Mouse (Mus musculus): ENCODE results near the gene Anapc11. TPM values are rescaled to one million over a fixed set of nuclear protein-coding genes. Genes with fewer than 3 reads are reported as not detected.

The Anapc11 gene
- polyA plus RNA-seq, 1 experiment from 2014 or later: 195 TPM

DNA sequence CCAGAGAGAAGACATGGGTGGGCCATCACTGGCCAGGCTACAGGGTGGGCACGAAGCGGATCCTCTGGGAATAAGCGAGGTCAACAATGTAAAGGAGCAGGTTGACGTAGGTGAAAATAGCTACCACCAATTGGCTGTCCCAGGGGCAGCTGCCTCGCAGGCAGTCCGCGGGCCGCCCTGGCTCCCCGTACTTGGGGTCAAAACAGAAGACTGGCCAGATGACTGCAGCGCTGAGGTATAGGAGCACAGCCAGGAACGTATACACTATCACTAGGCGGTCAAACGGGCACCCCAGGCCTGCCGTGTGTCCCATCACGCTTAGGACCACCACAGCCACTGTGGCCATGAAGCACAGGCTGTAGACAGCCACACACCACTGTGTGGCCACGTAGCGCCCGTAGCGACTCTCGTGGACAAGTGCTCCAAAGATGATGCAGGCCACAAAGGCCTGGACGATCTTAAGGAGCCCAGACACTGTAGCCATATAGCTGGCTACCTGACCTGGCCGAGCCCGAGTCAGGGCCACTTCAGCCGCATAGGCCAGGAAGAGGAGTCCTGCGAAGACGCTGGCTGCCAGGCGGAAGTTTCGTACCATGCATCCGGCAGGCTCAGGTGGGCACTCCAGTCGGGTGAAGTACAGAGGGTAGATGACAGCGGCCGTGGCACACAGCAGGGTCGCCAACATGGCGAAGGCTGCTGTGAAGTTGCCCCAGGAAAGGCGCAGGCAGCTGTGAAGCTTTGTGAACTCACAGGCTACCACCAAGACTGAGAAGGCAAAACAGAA is 49.0 kb downstream of the Anapc11 start:
- DNase-seq (ENCODE audit: low spot score) (no peak), ATAC-seq (ENCODE audit: low FRiP score) (no peak)
- Histone ChIP-seq H3K9ac (ENCODE audit: low read depth, low read length) (no peak overlapping the region), H3K36me3 (ENCODE audit: control insufficient read depth, insufficient read depth, low read length) (no peaks in the 10 kb centered on the region), H3K27me3 (ENCODE audit: control insufficient read depth, insufficient read depth, low read length) (no peaks in the 10 kb centered on the region), H3K9me3 (ENCODE audit: control insufficient read depth, low read length) (no peaks in the 10 kb centered on the region), H3K27ac (ENCODE audit: low read depth, low read length) (no peak overlapping the region), H3K4me3 (ENCODE audit: low read depth, low read length) (no peak overlapping the region), H3K4me1 (replicated peaks; ENCODE audit: control insufficient read depth, insufficient read depth, low read length) (peaks cover 3% of the 10 kb centered on the region), H3K4me2 (replicated peaks; ENCODE audit: low read depth, low read length) (no peak overlapping the region)
- WGBS: 77% methylated on average over 35 of the region's 35 CpGs

GRCm38 (mm10) chr11:120648001-120648476 is 49.8 kb downstream of the Anapc11 start, which contains the start of gene Myadml2:
Myadml2 (minus strand) TSS chr11:120648158.
- peak; percentile 49 for DNase-seq (ENCODE audit: low spot score)
- H3K36me3 ChIP-seq (ENCODE audit: control insufficient read depth, insufficient read depth, low read length): no peaks in the 10 kb centered on the region
- H3K9me3 ChIP-seq (ENCODE audit: control insufficient read depth, low read length): no peaks in the 10 kb centered on the region
- no peak within 1 kb of the TSS for H3K4me3 ChIP-seq (ENCODE audit: low read depth, low read length)
- H3K4me2 ChIP-seq (replicated peaks; ENCODE audit: low read depth, low read length): peak within 1 kb of the TSS; percentile 8
- H3K4me1 ChIP-seq (replicated peaks; ENCODE audit: control insufficient read depth, insufficient read depth, low read length): peaks cover 3% of the 10 kb centered on the region
- no peak within 1 kb of the TSS for H3K9ac ChIP-seq (ENCODE audit: low read depth, low read length)
- WGBS: 8% methylated on average over 13 of the region's 13 CpGs
- H3K27ac ChIP-seq (ENCODE audit: low read depth, low read length): no peak within 1 kb of the TSS
- no peak for ATAC-seq (ENCODE audit: low FRiP score)
- H3K27me3 ChIP-seq (ENCODE audit: control insufficient read depth, insufficient read depth, low read length): no peaks in the 10 kb centered on the region

DNA sequence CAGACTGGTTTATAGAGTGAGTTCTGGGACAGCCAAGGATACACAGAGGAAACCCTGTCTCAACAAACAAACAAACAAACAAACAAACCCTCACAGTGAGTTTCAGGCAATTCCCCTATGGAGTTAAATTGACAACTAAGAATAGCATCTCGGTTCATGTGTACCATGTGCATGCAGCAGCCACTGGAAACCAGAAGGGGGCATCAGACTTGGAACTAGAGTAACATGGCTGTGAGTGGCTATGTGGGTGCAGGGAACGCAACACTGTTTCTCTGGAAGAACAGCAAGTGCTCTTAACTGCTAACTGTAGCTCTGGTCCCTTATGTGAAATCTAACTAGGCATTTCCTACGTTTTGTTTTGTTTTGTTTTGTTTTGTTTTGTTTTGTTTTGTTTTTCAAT is 53.7 kb downstream of the Anapc11 start:
- no peak for DNase-seq (ENCODE audit: low spot score)
- ATAC-seq (ENCODE audit: low FRiP score): no peak
- Histone ChIP-seq H3K4me1 (replicated peaks; ENCODE audit: control insufficient read depth, insufficient read depth, low read length) (peaks cover 3% of the 10 kb centered on the region), H3K9me3 (ENCODE audit: control insufficient read depth, low read length) (no peaks in the 10 kb centered on the region), H3K36me3 (ENCODE audit: control insufficient read depth, insufficient read depth, low read length) (no peaks in the 10 kb centered on the region), H3K27ac (ENCODE audit: low read depth, low read length) (no peak overlapping the region), H3K4me3 (ENCODE audit: low read depth, low read length) (no peak overlapping the region), H3K27me3 (ENCODE audit: control insufficient read depth, insufficient read depth, low read length) (peaks cover 6% of the 10 kb centered on the region; the same call in 1 of the 2 replicates), H3K4me2 (replicated peaks; ENCODE audit: low read depth, low read length) (no peak overlapping the region), H3K9ac (ENCODE audit: low read depth, low read length) (no peak overlapping the region)
- 61% methylated on average over 3 of the region's 3 CpGs for WGBS

GRCm38 (mm10) chr11:120654741-120655140 is 56.5 kb downstream of the Anapc11 start:
- peaks cover 32% of the 10 kb centered on the region for H3K27me3 ChIP-seq (ENCODE audit: control insufficient read depth, insufficient read depth, low read length)
- ATAC-seq (ENCODE audit: low FRiP score): no peak
- H3K9me3 ChIP-seq (ENCODE audit: control insufficient read depth, low read length): no peaks in the 10 kb centered on the region
- no peak overlapping the region for H3K4me2 ChIP-seq (replicated peaks; ENCODE audit: low read depth, low read length)
- no peak overlapping the region for H3K4me3 ChIP-seq (ENCODE audit: low read depth, low read length)
- no peak overlapping the region for H3K9ac ChIP-seq (ENCODE audit: low read depth, low read length)
- no peaks in the 10 kb centered on the region for H3K36me3 ChIP-seq (ENCODE audit: control insufficient read depth, insufficient read depth, low read length)
- H3K4me1 ChIP-seq (replicated peaks; ENCODE audit: control insufficient read depth, insufficient read depth, low read length): peaks cover 5% of the 10 kb centered on the region; the same call in 1 of the 2 replicates
- 77% methylated on average over 3 of the region's 3 CpGs for WGBS
- H3K27ac ChIP-seq (ENCODE audit: low read depth, low read length): no peak overlapping the region
- DNase-seq (ENCODE audit: low spot score): no peak

- H3K4me1 ChIP-seq (replicated peaks; ENCODE audit: control insufficient read depth, insufficient read depth, low read length): peaks cover 17% of the 10 kb centered on the region
Measured at GRCm38 (mm10) chr11:120657301-120657700, 59.1 kb downstream of the Anapc11 start.

More at GRCm38 (mm10) chr11:120657301-120657700, 59.1 kb downstream of the Anapc11 start:
- Histone ChIP-seq H3K36me3 (ENCODE audit: control insufficient read depth, insufficient read depth, low read length) (no peaks in the 10 kb centered on the region), H3K9me3 (ENCODE audit: control insufficient read depth, low read length) (no peaks in the 10 kb centered on the region), H3K4me3 (ENCODE audit: low read depth, low read length) (no peak overlapping the region), H3K27ac (ENCODE audit: low read depth, low read length) (no peak overlapping the region), H3K27me3 (ENCODE audit: control insufficient read depth, insufficient read depth, low read length) (peaks cover 58% of the 10 kb centered on the region), H3K9ac (ENCODE audit: low read depth, low read length) (no peak overlapping the region), H3K4me2 (replicated peaks; ENCODE audit: low read depth, low read length) (no peak overlapping the region)
- no peak for DNase-seq (ENCODE audit: low spot score)
- ATAC-seq (ENCODE audit: low FRiP score): no peak
- 77% methylated on average over 4 of the region's 4 CpGs for WGBS

Other genes starting within 250 kb of the Anapc11 start
- 3,592 and 3,665 TPM in 2 replicates for gene Actg1, start 249.9 kb upstream of the Anapc11 start, polyA plus RNA-seq (2014; fragmentation: Nextera tagmentation; extraction: Ambion mirVana)
- gene Fscn2, start 236.9 kb upstream of the Anapc11 start, polyA plus RNA-seq (2014; fragmentation: Nextera tagmentation; extraction: Ambion mirVana): 1.1 and 1.5 TPM in 2 replicates
- gene Faap100, start 219.7 kb upstream of the Anapc11 start, polyA plus RNA-seq (2014; fragmentation: Nextera tagmentation; extraction: Ambion mirVana): 27.8 and 33.6 TPM in 2 replicates
- gene Nploc4, start 160.7 kb upstream of the Anapc11 start, polyA plus RNA-seq (2014; fragmentation: Nextera tagmentation; extraction: Ambion mirVana): 37.5 and 40.3 TPM in 2 replicates
- not detected in 2 replicates for gene Tspan10, start 155.8 kb upstream of the Anapc11 start, polyA plus RNA-seq (2014; fragmentation: Nextera tagmentation; extraction: Ambion mirVana)
- gene Pde6g, start 144.9 kb upstream of the Anapc11 start, polyA plus RNA-seq (2014; fragmentation: Nextera tagmentation; extraction: Ambion mirVana): 0.18 and 0.26 TPM in 2 replicates
- gene Oxld1, start 140.4 kb upstream of the Anapc11 start, polyA plus RNA-seq (2014; fragmentation: Nextera tagmentation; extraction: Ambion mirVana): 11.9 and 13.1 TPM in 2 replicates
- gene Ccdc137, start 140.3 kb upstream of the Anapc11 start, polyA plus RNA-seq (2014; fragmentation: Nextera tagmentation; extraction: Ambion mirVana): 25.0 and 30.0 TPM in 2 replicates
- 54.8 and 58.2 TPM in 2 replicates for gene Arl16, start 130.8 kb upstream of the Anapc11 start, polyA plus RNA-seq (2014; fragmentation: Nextera tagmentation; extraction: Ambion mirVana)
- 139 and 141 TPM in 2 replicates for gene Mrpl12, start 113.8 kb upstream of the Anapc11 start, polyA plus RNA-seq (2014; fragmentation: Nextera tagmentation; extraction: Ambion mirVana)
- 35.2 and 35.4 TPM in 2 replicates for gene Slc25a10, start 106.6 kb upstream of the Anapc11 start, polyA plus RNA-seq (2014; fragmentation: Nextera tagmentation; extraction: Ambion mirVana)
- gene Gcgr, start 67.7 kb upstream of the Anapc11 start, polyA plus RNA-seq (2014; fragmentation: Nextera tagmentation; extraction: Ambion mirVana): 0.31 and 0.56 TPM in 2 replicates
- 245 and 256 TPM in 2 replicates for gene Mcrip1, start 48.7 kb upstream of the Anapc11 start, polyA plus RNA-seq (2014; fragmentation: Nextera tagmentation; extraction: Ambion mirVana)
- not detected in 2 replicates for gene Ppp1r27, start 47.3 kb upstream of the Anapc11 start, polyA plus RNA-seq (2014; fragmentation: Nextera tagmentation; extraction: Ambion mirVana)
- 504 and 527 TPM in 2 replicates for gene P4hb, start 25.2 kb upstream of the Anapc11 start, polyA plus RNA-seq (2014; fragmentation: Nextera tagmentation; extraction: Ambion mirVana)
- 576 and 591 TPM in 2 replicates for gene Arhgdia, start 16.8 kb upstream of the Anapc11 start, polyA plus RNA-seq (2014; fragmentation: Nextera tagmentation; extraction: Ambion mirVana)
- gene Alyref, start 56 bp upstream of the Anapc11 start, polyA plus RNA-seq (2014; fragmentation: Nextera tagmentation; extraction: Ambion mirVana): 686 and 764 TPM in 2 replicates
- gene Npb, start 10.1 kb downstream of the Anapc11 start, polyA plus RNA-seq (2014; fragmentation: Nextera tagmentation; extraction: Ambion mirVana): 0.42 TPM in 1 of 2 replicates, not detected in the other
- 104 and 105 TPM in 2 replicates for gene Pcyt2, start 19.5 kb downstream of the Anapc11 start, polyA plus RNA-seq (2014; fragmentation: Nextera tagmentation; extraction: Ambion mirVana)
- gene Sirt7, start 26.8 kb downstream of the Anapc11 start, polyA plus RNA-seq (2014; fragmentation: Nextera tagmentation; extraction: Ambion mirVana): 33.2 and 36.6 TPM in 2 replicates
- 21.8 and 23.5 TPM in 2 replicates for gene Mafg, start 35.2 kb downstream of the Anapc11 start, polyA plus RNA-seq (2014; fragmentation: Nextera tagmentation; extraction: Ambion mirVana)
- gene Pycr1, start 45.3 kb downstream of the Anapc11 start, polyA plus RNA-seq (2014; fragmentation: Nextera tagmentation; extraction: Ambion mirVana): 28.2 and 30.2 TPM in 2 replicates
- gene Myadml2, start 49.7 kb downstream of the Anapc11 start, polyA plus RNA-seq (2014; fragmentation: Nextera tagmentation; extraction: Ambion mirVana): 0.19 and 0.49 TPM in 2 replicates
- 1.7 and 2.1 TPM in 2 replicates for gene Notum, start 62.8 kb downstream of the Anapc11 start, polyA plus RNA-seq (2014; fragmentation: Nextera tagmentation; extraction: Ambion mirVana)
- 117 and 122 TPM in 2 replicates for gene Aspscr1, start 74.6 kb downstream of the Anapc11 start, polyA plus RNA-seq (2014; fragmentation: Nextera tagmentation; extraction: Ambion mirVana)
- 115 and 121 TPM in 2 replicates for gene Cenpx, start 115.3 kb downstream of the Anapc11 start, polyA plus RNA-seq (2014; fragmentation: Nextera tagmentation; extraction: Ambion mirVana)
- 30.7 and 34.4 TPM in 2 replicates for gene Lrrc45, start 115.5 kb downstream of the Anapc11 start, polyA plus RNA-seq (2014; fragmentation: Nextera tagmentation; extraction: Ambion mirVana)
- 17.6 and 18.2 TPM in 2 replicates for gene Rac3, start 123.0 kb downstream of the Anapc11 start, polyA plus RNA-seq (2014; fragmentation: Nextera tagmentation; extraction: Ambion mirVana)
- gene Dcxr, start 128.9 kb downstream of the Anapc11 start, polyA plus RNA-seq (2014; fragmentation: Nextera tagmentation; extraction: Ambion mirVana): 14.3 and 15.2 TPM in 2 replicates
- 0.82 and 1.6 TPM in 2 replicates for gene Cbr2, start 133.7 kb downstream of the Anapc11 start, polyA plus RNA-seq (2014; fragmentation: Nextera tagmentation; extraction: Ambion mirVana)
- 5.6 and 7.0 TPM in 2 replicates for gene Hmga1b, start 164.4 kb downstream of the Anapc11 start, polyA plus RNA-seq (2014; fragmentation: Nextera tagmentation; extraction: Ambion mirVana)
- gene Rfng, start 185.8 kb downstream of the Anapc11 start, polyA plus RNA-seq (2014; fragmentation: Nextera tagmentation; extraction: Ambion mirVana): 28.8 and 29.4 TPM in 2 replicates
- 264 and 272 TPM in 2 replicates for gene Gps1, start 185.9 kb downstream of the Anapc11 start, polyA plus RNA-seq (2014; fragmentation: Nextera tagmentation; extraction: Ambion mirVana)
- gene Dus1l, start 198.0 kb downstream of the Anapc11 start, polyA plus RNA-seq (2014; fragmentation: Nextera tagmentation; extraction: Ambion mirVana): 70.9 and 71.3 TPM in 2 replicates
- gene Fasn, start 226.1 kb downstream of the Anapc11 start, polyA plus RNA-seq (2014; fragmentation: Nextera tagmentation; extraction: Ambion mirVana): 76.0 and 94.1 TPM in 2 replicates